Mouse (Mus musculus) embryo, embryonic 10.5 days (tissue): Measurements from ENCODE around the gene Rhox3a.
"Not testable (repeated sequence)": the region's sequence is repeated elsewhere in the genome, so short reads cannot be mapped to it uniquely, and the experiment has no call there.

Experiments
- DNase-seq: peaks from one replicate; pipeline ENCODE4 v3.0.0-alpha.2; 2015; ENCODE audit warnings: low spot score

Rhox3a gene

GRCm38 (mm10) chrX:37249619-37250018, at the start of gene Rhox3a:
Gene Rhox3a, plus strand, starts transcription at chrX:37249919.
- not testable (repeated sequence) for DNase-seq

DNA sequence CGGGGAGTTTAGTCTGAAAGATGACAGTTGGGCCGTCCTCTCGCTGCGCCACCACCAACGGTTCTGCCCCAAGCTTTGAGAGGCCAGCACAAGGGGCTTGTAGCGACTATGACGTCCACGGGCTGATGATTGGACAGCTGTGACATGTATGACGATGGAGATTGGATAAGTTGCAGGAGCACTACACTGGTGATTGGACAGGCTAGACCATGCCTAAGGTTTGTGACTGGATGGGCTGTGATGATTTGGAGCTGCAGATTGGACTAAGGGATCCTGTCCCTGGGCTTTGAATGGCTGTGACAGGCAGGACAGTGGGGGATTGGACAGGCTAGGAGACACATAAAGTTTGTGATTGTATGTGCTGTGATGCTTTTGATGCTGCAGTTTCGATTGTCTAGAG, 38.8 kb upstream of the Rhox3a start, which contains the start of gene Gm9:
Gene Gm9 (minus strand): TSS at position 101 of the 400 bp plus-strand sequence.
- no peak for DNase-seq

DNA sequence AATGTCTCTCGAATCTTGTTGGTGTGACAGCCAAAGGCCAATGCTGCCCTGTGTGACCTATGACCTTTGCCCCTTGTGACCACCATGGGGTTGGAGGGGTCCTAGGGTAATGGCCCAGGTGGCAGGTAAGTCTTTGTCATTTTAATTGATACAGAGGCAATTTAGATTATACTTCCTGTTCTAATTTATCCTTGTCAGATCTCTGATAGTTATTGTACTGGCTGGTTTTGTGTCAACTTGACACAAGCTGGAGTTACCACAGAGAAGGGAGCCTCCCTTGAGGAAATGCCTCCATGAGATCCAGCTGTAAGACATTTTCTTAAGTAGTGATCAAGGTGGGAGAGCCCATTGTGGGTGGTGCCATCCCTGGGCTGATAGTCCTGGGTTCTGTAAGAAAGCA, 27.6 kb upstream of the Rhox3a start, which contains the start of gene Rhox1:
Gene Rhox1 (minus strand): TSS at position 101 of the 400 bp plus-strand sequence.
- not testable (repeated sequence) for DNase-seq

DNA sequence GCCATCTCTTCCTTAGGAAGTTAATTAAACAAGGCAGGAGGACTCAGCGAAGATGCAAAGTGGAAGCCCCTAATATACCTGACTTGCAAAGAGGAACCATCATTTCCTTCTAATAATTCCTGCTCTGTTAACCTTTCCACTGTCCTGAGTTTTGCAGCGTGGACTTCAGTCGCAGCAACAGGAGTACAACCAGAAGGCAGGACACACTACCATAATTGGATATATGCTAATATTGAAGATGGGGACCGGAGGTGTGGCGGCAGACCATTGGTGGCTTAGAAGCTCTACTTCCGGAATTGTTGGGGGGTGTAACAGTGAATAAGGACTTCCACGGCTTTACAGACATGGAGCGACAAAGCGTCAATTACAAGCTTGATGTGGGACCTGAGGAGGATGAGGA, 5.0 kb upstream of the Rhox3a start, which contains the start of gene Rhox2a:
Gene Rhox2a (plus strand): TSS at position 301 of the 400 bp plus-strand sequence.
- DNase-seq = not testable (repeated sequence)

GRCm38 (mm10) chrX:37265038-37265437, 15.3 kb downstream of the Rhox3a start, which contains the start of gene Rhox4a:
Gene Rhox4a, plus strand, starts transcription at chrX:37265338.
- DNase-seq = not testable (repeated sequence)
